Mouse (Mus musculus) testis, adult 2 months (tissue): ENCODE results near the gene Rnf220. TPM values are rescaled to one million over a fixed set of nuclear protein-coding genes. Genes with fewer than 3 reads are reported as not detected.

Source experiments
- H3K27ac ChIP-seq: fragments of 200-500 bp; 2 replicates; pipeline ENCODE4 v1.5.1; 2012; ENCODE audit warnings: low read depth, low read length; ENCODE audit not compliant: control insufficient read depth, insufficient read depth
- H3K27me3 ChIP-seq: fragments of 200-500 bp; 2 replicates; pipeline ENCODE4 v1.6.1; 2012; ENCODE audit warnings: mild to moderate bottlenecking, low read length, moderate library complexity; ENCODE audit not compliant: control insufficient read depth, insufficient read depth
- H3K36me3 ChIP-seq: fragments of 200-500 bp; 2 replicates; pipeline ENCODE4 v1.6.1; 2012; ENCODE audit warnings: mild to moderate bottlenecking, low read length; ENCODE audit not compliant: control insufficient read depth, insufficient read depth
- H3K4me1 ChIP-seq: fragments of 200-500 bp; 2 replicates; pipeline ENCODE4 v1.6.1; 2012; ENCODE audit warnings: low read length; ENCODE audit not compliant: control insufficient read depth, insufficient read depth
- H3K4me3 ChIP-seq: fragments of 200-500 bp; 2 replicates; pipeline ENCODE4 v1.5.1; 2012; ENCODE audit warnings: low read depth, mild to moderate bottlenecking, low read length, moderate library complexity, mixed read lengths; ENCODE audit not compliant: control insufficient read depth
- CTCF ChIP-seq: fragments of 200-500 bp; IDR thresholded peaks from 2 replicates; pipeline ENCODE4 v1.5.1; 2012; ENCODE audit warnings: low read depth, mild to moderate bottlenecking, inconsistent platforms, low read length, moderate library complexity; ENCODE audit not compliant: control insufficient read depth, insufficient read depth, insufficient replicate concordance
- POLR2A ChIP-seq: fragments of 200-500 bp; IDR thresholded peaks from 2 replicates; pipeline ENCODE4 v1.6.1; 2012; ENCODE audit warnings: low read depth, mild to moderate bottlenecking, inconsistent platforms, low read length, moderate library complexity; ENCODE audit not compliant: control insufficient read depth
- polyA plus RNA-seq: library from polyadenylated mRNA; depleted of rRNA; stranded (reverse); fragments of >200 nt; gene quantifications from 2 replicates; pipeline ENCODE4 v1.2.3, GENCODE M21; 2012

Gene Rnf220
- polyA plus RNA-seq, 1 experiment: 146 TPM

DNA sequence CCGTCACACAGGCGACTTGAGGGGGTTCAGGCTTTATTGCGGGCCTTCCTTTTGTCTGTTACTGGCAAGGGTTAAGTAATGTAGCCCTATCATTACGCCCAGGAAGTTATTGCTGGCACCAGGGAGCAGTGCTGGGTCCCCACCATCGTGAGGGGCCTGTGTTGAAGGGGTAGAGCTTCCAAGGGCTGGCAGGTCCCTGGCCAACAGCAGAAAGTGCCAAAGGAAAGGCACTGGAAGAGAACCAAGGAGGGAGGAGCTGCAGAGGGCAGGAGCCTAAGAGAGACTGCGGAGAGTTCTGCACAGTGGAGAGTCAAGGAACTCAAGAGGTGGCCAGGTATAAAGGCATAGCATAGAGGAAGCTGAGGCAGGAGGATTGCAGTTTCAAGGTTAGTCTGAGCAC is 242.2 kb downstream of the Rnf220 start:
- Histone ChIP-seq H3K4me1 (peaks cover 4% of the 10 kb centered on the region), H3K27me3 (no peaks in the 10 kb centered on the region), H3K36me3 (no peaks in the 10 kb centered on the region), H3K4me3 (peak overlapping the region; percentile 94), H3K27ac (no peak overlapping the region)
- no peak for TF ChIP-seq POLR2A
- no peak for TF ChIP-seq CTCF

- Histone ChIP-seq H3K4me3 (peak overlapping the region; percentile 94), H3K27ac (no peak overlapping the region), H3K4me1 (peaks cover 4% of the 10 kb centered on the region), H3K27me3 (no peaks in the 10 kb centered on the region), H3K36me3 (no peaks in the 10 kb centered on the region)
- TF ChIP-seq POLR2A (no peak), CTCF (no peak)
These were observed 242.7 kb downstream of the Rnf220 start for GRCm38 (mm10) chr4:117254017-117254627.

DNA sequence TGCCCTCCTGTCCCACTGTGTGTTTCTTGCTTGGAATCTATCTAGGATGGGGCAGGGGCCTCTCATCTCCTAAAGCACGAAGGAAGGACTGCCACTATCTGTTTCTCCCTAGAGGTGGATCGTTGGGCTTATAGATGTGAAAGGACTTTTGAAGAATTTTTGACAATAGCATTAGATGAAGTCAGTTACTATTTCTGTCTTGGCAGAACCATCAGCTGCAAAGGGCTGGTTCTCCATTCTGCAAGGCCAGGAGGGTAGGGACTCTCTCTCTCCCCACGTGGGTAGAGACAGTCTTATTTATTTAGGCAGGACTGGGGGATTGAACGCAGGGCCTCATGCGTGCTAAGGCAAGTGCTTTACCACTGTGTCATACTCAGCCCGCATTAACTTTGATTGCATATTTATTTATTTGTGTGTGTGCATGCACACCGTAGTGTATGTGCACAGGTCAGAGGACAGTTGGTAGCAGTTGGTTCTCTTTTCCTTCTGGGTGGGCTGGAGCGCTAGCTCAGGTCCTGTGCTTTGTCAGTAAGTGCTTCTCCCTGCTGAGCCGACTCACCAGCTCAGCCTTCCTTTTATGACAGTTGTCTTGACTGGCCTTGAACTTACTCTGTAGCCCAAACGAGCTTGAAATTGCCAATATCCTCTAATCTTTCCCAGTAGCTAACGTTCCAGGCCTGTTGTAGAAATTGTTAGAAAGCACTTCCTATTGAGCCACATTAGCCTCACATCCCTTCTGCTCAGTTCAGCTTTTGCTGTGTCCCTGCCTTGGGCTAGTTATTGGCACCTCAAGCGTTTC is 243.4 kb downstream of the Rnf220 start:
- Histone ChIP-seq H3K4me1 (peaks cover 4% of the 10 kb centered on the region), H3K27ac (no peak overlapping the region), H3K27me3 (no peaks in the 10 kb centered on the region), H3K36me3 (no peaks in the 10 kb centered on the region), H3K4me3 (peak overlapping the region; percentile 94)
- TF ChIP-seq POLR2A (no peak), CTCF (no peak)

- peak overlapping the region; percentile 94 for H3K4me3 ChIP-seq
- H3K4me1 ChIP-seq: peaks cover 4% of the 10 kb centered on the region
- no peaks in the 10 kb centered on the region for H3K36me3 ChIP-seq
- TF ChIP-seq POLR2A: no peak
- TF ChIP-seq CTCF: no peak
- no peaks in the 10 kb centered on the region for H3K27me3 ChIP-seq
- peak overlapping the region; percentile 79; the same call in 1 of the 2 replicates for H3K27ac ChIP-seq
These were observed 244.1 kb downstream of the Rnf220 start for GRCm38 (mm10) chr4:117252755-117253154.

DNA sequence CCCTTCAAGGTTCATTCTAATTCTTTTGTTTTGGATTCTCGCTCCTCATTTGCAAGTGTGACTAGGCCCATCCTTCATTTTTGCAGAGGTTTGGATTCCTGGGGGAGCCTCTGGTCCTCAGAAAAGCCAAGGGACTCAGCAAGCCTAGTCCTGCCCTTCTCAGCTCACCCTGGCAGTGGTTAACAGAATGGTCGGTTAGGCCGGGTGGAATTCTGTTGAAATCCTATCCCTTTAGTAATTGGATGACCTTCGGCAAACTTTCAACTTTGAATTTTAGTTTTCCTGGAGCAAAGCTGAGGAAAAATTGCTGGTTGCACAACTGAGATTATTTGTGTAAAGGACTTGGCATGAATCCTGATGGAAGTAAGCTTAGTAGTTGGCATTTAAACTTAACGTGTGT is 244.5 kb downstream of the Rnf220 start:
- TF ChIP-seq POLR2A: no peak
- TF ChIP-seq CTCF: no peak
- Histone ChIP-seq H3K27me3 (no peaks in the 10 kb centered on the region), H3K4me1 (peaks cover 4% of the 10 kb centered on the region), H3K36me3 (no peaks in the 10 kb centered on the region), H3K27ac (peak overlapping the region; percentile 79), H3K4me3 (peak overlapping the region; percentile 94)

DNA sequence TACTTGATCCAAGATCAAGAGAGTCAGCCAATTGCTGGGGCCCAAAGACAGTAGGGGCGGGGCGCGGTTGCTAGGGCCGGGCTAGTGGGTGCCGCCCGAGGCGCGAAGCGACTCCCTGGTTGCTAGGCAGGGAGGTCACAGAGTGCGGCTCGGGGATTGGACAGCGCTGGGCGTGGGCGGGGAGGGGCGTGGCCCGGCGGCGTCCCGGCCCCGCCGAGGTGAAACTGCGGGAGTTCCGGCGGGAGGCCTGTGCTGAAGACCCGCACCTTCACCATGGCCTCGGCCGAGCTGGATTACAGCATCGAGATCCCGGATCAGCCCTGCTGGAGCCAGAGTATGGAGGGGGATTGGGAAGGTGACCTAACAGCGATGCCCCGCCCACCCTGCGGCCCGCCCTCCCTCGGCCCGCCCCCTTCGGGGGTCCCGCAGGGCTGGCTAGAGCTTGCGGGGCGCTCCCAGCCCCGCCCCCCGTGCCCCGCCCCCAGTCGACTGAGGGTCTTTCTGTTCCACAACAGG is 245.0 kb downstream of the Rnf220 start, which contains the start of the genes Tmem53 and Armh1:
Gene Tmem53, plus strand, starts transcription at position 151 of the 516 bp plus-strand sequence.
Gene Armh1, minus strand, starts transcription at position 325 of the 516 bp plus-strand sequence.
- Histone ChIP-seq H3K4me1 (peaks cover 4% of the 10 kb centered on the region), H3K27me3 (no peaks in the 10 kb centered on the region), H3K36me3 (no peaks in the 10 kb centered on the region), H3K27ac (peak within 1 kb of the TSS; percentile 79), H3K4me3 (peak within 1 kb of the TSS; percentile 94)
- peak; percentile 69 for TF ChIP-seq POLR2A
- no peak for TF ChIP-seq CTCF

DNA sequence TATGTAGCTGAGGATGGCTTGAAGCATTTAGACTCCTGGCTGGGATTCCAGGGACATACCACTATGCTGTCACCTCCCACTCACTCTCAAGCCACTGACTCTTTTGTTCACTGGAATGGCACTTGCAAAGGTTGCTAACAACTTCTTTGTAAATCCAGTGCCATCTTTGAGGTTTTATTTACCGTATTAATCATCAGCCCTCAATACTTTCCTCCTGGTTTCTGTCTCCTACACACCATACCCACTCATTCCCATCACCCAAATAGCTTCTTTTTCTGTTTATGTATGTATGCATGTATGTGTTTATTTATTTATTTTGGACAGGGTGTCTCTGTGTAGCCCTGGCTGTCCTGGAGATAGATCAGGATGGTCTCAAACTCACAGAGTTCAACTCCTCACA is 245.9 kb downstream of the Rnf220 start:
- H3K27ac ChIP-seq: peak overlapping the region; percentile 65
- no peaks in the 10 kb centered on the region for H3K36me3 ChIP-seq

More for the DNA sequence above, 245.9 kb downstream of the Rnf220 start:
- Histone ChIP-seq H3K4me3 (peak overlapping the region; percentile 94; the same call in 1 of the 2 replicates), H3K27me3 (no peaks in the 10 kb centered on the region), H3K4me1 (peaks cover 4% of the 10 kb centered on the region)
- no peak for TF ChIP-seq CTCF
- no peak for TF ChIP-seq POLR2A
